Mouse (Mus musculus) ES-Bruce4 (cell line): ENCODE data around the gene Flot2.

Source experiments
- EP300 ChIP-seq: IDR thresholded peaks from 2 replicates; pipeline ENCODE4 v1.6.1; 2011; ENCODE audit warnings: low read depth, low read length; ENCODE audit not compliant: insufficient read depth
- POLR2A ChIP-seq: IDR thresholded peaks from one replicate; pipeline ENCODE4 v1.8.1; 2011; ENCODE audit warnings: low read length; ENCODE audit not compliant: insufficient read depth

- TF ChIP-seq POLR2A, result no peak
- no peak for TF ChIP-seq EP300
These were observed 15.3 kb downstream of the Flot2 start for GRCm38 (mm10) chr11:78053078-78053477.
